Mouse (Mus musculus): ENCODE results near the gene Rps6.

DNA sequence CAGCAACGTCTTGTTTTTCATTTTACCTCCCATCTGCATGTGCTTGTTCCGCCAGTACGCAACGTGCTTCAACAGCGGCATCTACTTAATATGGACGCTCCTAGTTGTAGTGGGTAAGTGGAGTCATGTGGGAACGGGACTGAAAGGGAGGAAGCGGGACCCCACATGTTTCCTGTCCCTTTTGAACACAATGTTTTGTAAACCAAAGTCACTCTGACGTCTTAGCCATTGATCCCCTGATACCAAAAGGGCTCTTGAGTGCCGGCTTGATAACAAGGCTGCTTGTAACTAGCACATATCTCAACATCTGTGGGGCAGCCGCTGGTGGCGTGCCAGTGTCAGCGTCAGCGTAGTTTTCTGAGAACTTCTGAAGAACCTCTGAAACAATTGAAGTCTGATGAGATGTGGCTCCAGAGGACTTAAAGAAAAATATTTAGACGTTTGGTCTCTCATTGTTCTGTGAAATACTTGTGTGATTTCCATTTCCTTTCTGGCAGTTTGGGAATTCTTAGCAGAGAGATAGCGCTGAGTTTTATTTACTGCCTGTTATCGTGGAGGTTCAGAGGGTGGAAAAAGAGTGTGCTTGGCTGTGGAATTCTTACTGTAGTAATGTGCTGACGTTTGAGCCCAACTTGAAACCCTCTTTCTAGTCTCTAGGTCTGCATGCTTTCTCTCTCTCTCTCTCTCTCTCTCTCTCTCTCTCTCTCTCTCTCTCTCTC is 29.1 kb upstream of the Rps6 start:
- TF ChIP-seq CTCF (IDR thresholded peaks at IDR 0.05), result no peak
- TF ChIP-seq POLR2A (IDR thresholded peaks at IDR 0.05; ENCODE audit: insufficient read depth, low read depth, low read length), result peak; percentile 61; the same call in 1 of the 2 replicates
- peak; percentile 87; the same call in 1 of the 2 replicates for TF ChIP-seq EP300 (IDR thresholded peaks at IDR 0.05; ENCODE audit: insufficient read depth, low read depth, low read length)
